Mouse (Mus musculus) embryonic facial prominence, embryonic 11.5 days (tissue): ENCODE measurements around the gene Rhcg. TPM values are rescaled to one million over a fixed set of nuclear protein-coding genes. Genes with fewer than 3 reads are reported as not detected.

Experiments used
- ATAC-seq: fragments of 200-750 bp; cut with Nextera tagmentation; replicated peaks from 2 replicates; pipeline ENCODE4 v1.8.0; 2017; ENCODE audit warnings: low read depth; ENCODE audit not compliant: insufficient number of reproducible peaks, low FRiP score, low TSS enrichment
- DNase-seq: peaks from one replicate; pipeline ENCODE4 v3.0.0-alpha.2; 2015; ENCODE audit warnings: low spot score
- H3K27ac ChIP-seq: fragments of 300-500 bp; sonication (generic); replicated peaks from 2 replicates; pipeline ENCODE4 v1.5.1; 2014; ENCODE audit warnings: mild to moderate bottlenecking, low read depth, low read length, control low read depth
- H3K27me3 ChIP-seq: fragments of 300-500 bp; sonication (generic); 2 replicates; pipeline ENCODE4 v1.6.1; 2014; ENCODE audit warnings: mild to moderate bottlenecking, low read length, moderate library complexity, mixed read lengths; ENCODE audit not compliant: control insufficient read depth, insufficient read depth
- H3K36me3 ChIP-seq: fragments of 300-500 bp; sonication (generic); replicated peaks from 2 replicates; pipeline ENCODE4 v1.6.1; 2014; ENCODE audit warnings: low read depth, mild to moderate bottlenecking, low read length, moderate library complexity, mixed read lengths; ENCODE audit not compliant: control insufficient read depth, insufficient read depth
- H3K4me1 ChIP-seq: fragments of 300-500 bp; sonication (generic); 2 replicates; pipeline ENCODE4 v1.6.1; 2014; ENCODE audit warnings: low read length, mixed read lengths; ENCODE audit not compliant: control insufficient read depth, insufficient read depth
- H3K4me2 ChIP-seq: fragments of 300-500 bp; sonication (generic); 2 replicates; pipeline ENCODE4 v1.6.1; 2014; ENCODE audit warnings: low read depth, mild to moderate bottlenecking, control low read depth, low read length, moderate library complexity
- H3K4me3 ChIP-seq: fragments of 300-500 bp; sonication (generic); 2 replicates; pipeline ENCODE4 v1.5.1; 2014; ENCODE audit warnings: low read depth, low read length, control low read depth
- H3K9ac ChIP-seq: fragments of 300-500 bp; sonication (generic); replicated peaks from 2 replicates; pipeline ENCODE4 v1.6.1; 2014; ENCODE audit warnings: mild to moderate bottlenecking, control low read depth, low read length
- H3K9me3 ChIP-seq: fragments of 300-500 bp; sonication (generic); replicated peaks from 2 replicates; pipeline ENCODE4 v1.6.1; 2016; ENCODE audit warnings: mild to moderate bottlenecking, low read length, inconsistent platforms, mixed read lengths; ENCODE audit not compliant: control insufficient read depth
- WGBS: fragments of 180-500 bp; shearing (Covaris S2); extraction: QIAGEN DNeasy Blood & Tissue Kit; methylation state at CpG from one replicate; pipeline ENCODE4 v1.1.7; 2014; 5-methylcytosine and 5-hydroxymethylcytosine counted together
- polyA plus RNA-seq: library from polyadenylated mRNA; unstranded; fragments of >200 nt; fragmentation: Nextera tagmentation; extraction: Ambion mirVana; gene quantifications from 2 replicates; pipeline ENCODE4 v1.2.1, GENCODE M21; 2014

The Rhcg gene
- polyA plus RNA-seq, 1 experiment from 2014 or later: 0.53 TPM

DNA sequence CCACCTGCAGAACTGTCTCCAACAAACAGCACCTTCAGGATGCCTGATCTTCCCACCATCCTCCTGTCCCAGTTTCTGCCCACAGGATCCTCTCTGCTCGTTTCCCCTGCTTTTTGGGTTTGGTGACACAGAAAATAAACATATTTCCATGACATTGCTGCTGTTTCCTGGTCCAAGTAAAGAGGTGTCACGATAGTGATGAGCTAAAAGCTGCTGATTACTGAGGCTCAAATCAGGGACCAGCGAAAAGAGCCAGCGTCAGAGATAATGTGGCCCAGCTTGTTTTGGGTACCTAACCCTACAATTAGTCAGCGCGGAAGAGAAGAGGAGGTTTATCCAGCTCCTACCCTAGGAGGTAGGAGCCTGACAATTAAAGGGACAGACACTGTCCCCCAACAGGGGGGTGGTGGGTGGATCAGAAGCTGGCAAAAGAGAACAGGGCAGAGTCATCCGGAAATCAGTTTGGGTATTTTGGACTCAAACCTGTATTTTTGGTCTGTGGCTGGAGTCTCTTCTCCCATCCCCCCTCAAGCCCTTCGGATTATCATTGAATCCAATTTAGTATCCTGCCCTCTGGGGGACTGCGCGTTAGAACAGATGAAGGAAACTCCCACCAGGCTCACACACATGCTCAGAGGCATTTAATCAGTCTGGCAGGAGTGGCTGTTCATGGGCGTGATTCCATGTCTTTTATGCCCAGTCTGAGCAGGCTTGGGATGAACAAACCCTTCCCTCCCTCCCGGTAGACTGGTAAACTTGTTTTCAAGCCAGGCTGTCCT is 40.2 kb downstream of the Rhcg start:
- Histone ChIP-seq H3K27me3 (peaks cover 12% of the 10 kb centered on the region), H3K9me3 (no peaks in the 10 kb centered on the region), H3K27ac (no peak overlapping the region), H3K4me1 (peaks cover 7% of the 10 kb centered on the region; the same call in 1 of the 2 replicates), H3K4me2 (no peak overlapping the region), H3K36me3 (no peaks in the 10 kb centered on the region), H3K4me3 (no peak overlapping the region), H3K9ac (no peak overlapping the region)
- no peak for ATAC-seq
- WGBS: 3% methylated on average over 12 of the region's 12 CpGs
- DNase-seq: no peak

DNA sequence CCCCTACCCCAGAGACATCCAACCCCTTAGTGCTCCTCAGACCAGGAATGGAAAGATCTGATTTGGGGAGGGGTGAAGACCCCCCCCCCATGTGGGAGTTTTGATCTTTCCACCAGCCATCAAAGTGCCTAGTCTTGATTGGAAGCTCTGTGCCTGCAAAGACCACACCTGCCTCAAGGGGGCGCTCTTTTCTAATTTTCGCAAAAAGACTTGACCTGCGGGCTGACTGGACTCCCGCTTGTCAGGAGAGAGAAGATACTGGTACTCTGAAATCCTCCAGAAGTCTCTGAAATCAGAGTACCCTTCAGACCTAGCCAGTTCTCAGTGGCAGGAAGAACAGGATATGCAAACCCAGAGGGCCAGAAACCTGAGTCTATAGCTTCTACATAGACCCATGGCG is 40.8 kb downstream of the Rhcg start:
- Histone ChIP-seq H3K27me3 (peaks cover 13% of the 10 kb centered on the region), H3K27ac (no peak overlapping the region), H3K9ac (no peak overlapping the region), H3K4me2 (no peak overlapping the region), H3K4me1 (peaks cover 7% of the 10 kb centered on the region; the same call in 1 of the 2 replicates), H3K36me3 (no peaks in the 10 kb centered on the region), H3K4me3 (no peak overlapping the region), H3K9me3 (no peaks in the 10 kb centered on the region)
- no peak for ATAC-seq
- peak; percentile 57 for DNase-seq
- 0% methylated on average over 5 of the region's 5 CpGs for WGBS

DNA sequence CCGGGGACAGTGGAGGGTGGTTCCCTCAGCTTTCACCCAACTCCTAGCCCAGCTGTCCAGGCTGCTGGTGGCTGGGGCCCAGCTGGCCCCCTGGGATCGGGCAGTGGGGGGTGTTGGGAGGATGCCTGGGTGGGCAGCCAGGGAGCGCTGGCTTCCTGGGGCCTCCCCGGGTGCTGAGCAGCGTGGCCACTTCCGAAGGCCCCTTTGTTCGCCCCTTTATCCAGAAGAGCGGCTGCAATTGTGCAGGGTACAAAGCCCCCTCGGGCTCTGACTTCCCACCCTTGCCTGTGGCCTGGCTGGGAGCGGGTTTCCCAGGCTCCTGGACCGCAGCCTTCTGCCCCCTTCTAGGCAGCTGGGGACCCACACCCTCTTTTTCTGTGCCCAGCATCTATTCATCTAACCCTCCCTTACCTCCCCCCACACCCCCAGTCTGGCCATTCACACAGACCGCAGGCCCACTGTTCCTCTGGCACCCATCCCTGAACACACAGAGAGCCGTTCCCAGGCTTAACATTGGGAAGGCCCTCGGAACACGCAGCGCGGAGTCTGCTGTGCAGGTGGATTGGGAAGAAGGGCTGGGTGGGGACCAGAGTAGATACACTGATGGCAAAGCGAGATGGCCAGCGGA is 45.2 kb downstream of the Rhcg start:
- ATAC-seq: peak; percentile 78
- Histone ChIP-seq H3K9ac (no peak overlapping the region), H3K4me1 (no peaks in the 10 kb centered on the region), H3K36me3 (no peaks in the 10 kb centered on the region), H3K4me2 (no peak overlapping the region), H3K4me3 (no peak overlapping the region), H3K9me3 (no peaks in the 10 kb centered on the region), H3K27me3 (peaks cover 4% of the 10 kb centered on the region), H3K27ac (no peak overlapping the region)
- no peak for DNase-seq
- WGBS: 55% methylated on average over 18 of the region's 19 CpGs

DNA sequence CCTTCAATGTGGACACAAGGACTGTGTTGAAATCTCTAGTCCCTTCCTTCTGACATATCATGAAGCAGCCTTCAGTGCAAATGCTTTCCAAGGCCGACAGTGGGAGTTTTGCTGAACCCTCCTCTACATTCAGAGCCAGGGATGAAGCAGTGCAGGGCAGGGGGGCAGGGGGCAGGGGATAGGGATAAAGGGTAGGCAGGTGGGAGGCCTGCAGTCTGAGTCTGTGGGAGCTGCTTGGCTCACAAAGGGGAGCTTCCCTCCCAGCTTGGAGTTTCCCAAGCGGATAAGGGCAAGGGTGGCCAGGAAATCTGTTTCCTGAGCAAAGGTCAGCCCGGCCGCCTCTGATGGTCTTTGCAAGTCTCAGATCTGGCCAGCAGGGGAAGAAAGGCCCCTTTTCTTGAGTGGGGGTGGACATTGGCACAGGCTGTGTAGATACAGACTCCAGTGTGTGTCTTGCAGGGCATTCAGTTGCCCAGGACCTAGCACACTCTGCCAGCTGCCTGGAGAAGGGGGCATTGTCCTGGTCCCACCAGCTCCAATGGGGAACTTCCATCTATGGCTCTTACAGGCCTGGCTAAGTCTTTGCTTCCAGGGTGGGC is 48.4 kb downstream of the Rhcg start:
- ATAC-seq: no peak
- Histone ChIP-seq H3K27me3 (peaks cover 4% of the 10 kb centered on the region; the same call in 1 of the 2 replicates), H3K4me1 (no peaks in the 10 kb centered on the region), H3K36me3 (no peaks in the 10 kb centered on the region), H3K9me3 (no peaks in the 10 kb centered on the region), H3K4me3 (no peak overlapping the region), H3K27ac (no peak overlapping the region), H3K4me2 (no peak overlapping the region), H3K9ac (no peak overlapping the region)
- WGBS: 22% methylated on average over 4 of the region's 4 CpGs
- DNase-seq: no peak

DNA sequence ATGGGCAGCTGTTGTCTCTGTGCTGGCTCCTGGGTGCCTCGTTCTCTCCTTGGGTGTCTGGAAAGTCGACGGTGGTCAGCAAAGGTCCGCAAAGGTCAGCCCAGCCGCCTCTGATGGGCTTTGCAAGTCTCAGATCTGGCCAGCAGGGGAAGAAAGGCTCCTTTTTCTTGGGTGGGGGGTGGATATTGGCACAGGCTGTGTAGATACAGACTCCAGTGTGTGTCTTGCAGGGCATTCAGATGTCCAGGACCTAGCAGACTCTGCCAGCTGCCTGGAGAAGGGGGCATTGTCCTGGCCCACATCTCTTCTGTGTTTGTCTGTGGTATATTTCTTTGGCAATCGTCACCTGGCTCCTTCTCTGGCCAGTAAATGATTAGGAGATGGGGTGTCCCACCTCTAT is 49.2 kb downstream of the Rhcg start:
- Histone ChIP-seq H3K9ac (no peak overlapping the region), H3K4me2 (no peak overlapping the region), H3K4me1 (no peaks in the 10 kb centered on the region), H3K27ac (no peak overlapping the region), H3K4me3 (no peak overlapping the region), H3K9me3 (no peaks in the 10 kb centered on the region), H3K36me3 (no peaks in the 10 kb centered on the region), H3K27me3 (peaks cover 4% of the 10 kb centered on the region; the same call in 1 of the 2 replicates)
- WGBS: 64% methylated on average over 6 of the region's 6 CpGs
- ATAC-seq (no peak), DNase-seq (no peak)

DNA sequence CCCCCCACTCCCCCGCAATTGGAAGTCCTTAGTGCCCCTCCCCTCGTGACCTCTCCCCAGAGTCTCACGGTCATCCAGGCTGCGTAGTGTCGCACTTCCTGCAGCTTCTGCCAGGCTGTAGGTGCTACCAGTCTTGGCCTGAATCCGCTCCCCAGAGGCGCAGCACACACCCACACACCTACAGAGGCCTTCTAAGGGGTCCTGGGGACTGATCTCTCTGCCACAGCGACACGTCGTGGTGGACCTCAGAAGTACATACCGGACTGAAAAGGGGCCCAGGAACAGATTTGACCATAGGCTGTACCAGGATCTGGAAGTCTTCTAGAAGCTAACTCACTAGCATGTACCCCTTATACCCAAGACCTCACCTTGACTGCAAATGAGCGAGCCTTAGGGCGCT is 53.8 kb downstream of the Rhcg start:
- peak; percentile 57 for DNase-seq
- H3K9ac ChIP-seq: no peak overlapping the region
- WGBS: 24% methylated on average over 13 of the region's 13 CpGs
- peaks cover 2% of the 10 kb centered on the region; the same call in 1 of the 2 replicates for H3K27me3 ChIP-seq
- H3K9me3 ChIP-seq: no peaks in the 10 kb centered on the region
- no peak for ATAC-seq
- H3K4me3 ChIP-seq: no peak overlapping the region
- no peaks in the 10 kb centered on the region for H3K4me1 ChIP-seq
- no peak overlapping the region for H3K27ac ChIP-seq
- H3K36me3 ChIP-seq: no peaks in the 10 kb centered on the region
- no peak overlapping the region for H3K4me2 ChIP-seq

DNA sequence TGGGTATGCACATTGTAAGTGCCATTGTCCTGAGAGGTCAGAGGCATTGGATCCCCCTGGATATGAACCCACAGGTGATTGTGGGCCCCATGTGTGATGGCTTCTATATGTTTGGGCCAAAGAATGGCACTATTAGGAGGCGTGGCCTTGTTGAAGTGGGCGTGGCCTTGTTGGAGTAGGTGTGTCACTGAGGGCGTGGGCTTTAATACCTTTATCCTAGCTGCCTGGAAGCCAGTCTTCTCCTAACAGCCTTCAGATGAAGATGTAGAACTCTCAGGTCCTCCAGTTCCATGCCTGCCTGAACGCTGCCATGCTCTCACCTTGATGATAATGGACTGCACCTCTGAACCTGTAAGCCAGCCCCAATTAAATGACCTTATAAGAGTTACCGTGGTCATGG is 55.1 kb downstream of the Rhcg start:
- no peak overlapping the region for H3K4me2 ChIP-seq
- H3K4me1 ChIP-seq: no peaks in the 10 kb centered on the region
- WGBS: 40% methylated on average over 5 of the region's 5 CpGs
- no peak for DNase-seq
- no peak for ATAC-seq
- no peak overlapping the region for H3K27ac ChIP-seq
- H3K9me3 ChIP-seq: no peaks in the 10 kb centered on the region
- H3K4me3 ChIP-seq: no peak overlapping the region
- H3K36me3 ChIP-seq: no peaks in the 10 kb centered on the region
- no peak overlapping the region for H3K9ac ChIP-seq
- H3K27me3 ChIP-seq: peaks cover 10% of the 10 kb centered on the region

DNA sequence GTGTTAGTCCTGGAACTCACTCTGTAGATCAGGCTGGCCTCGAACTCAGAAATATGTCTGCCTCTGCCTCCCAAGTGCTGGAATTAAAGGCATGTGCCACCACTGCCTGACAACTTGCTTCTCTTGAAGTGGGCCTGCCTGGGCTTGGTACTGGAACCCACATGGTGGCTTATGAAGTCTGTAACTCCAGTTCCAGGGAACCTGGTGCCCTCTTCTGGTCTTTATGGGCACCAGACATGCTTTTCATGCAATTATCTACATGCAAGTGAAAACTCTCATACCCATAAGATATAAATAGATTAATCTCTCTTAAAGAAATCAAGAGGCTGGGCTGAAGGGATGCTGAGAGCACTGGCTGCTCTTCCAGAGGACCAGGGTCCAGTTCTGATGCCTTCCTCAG is 58.8 kb downstream of the Rhcg start:
- 85% methylated on average over 1 of the region's 1 CpGs for WGBS
- Histone ChIP-seq H3K36me3 (no peaks in the 10 kb centered on the region), H3K27ac (no peak overlapping the region), H3K9ac (no peak overlapping the region), H3K27me3 (peaks cover 42% of the 10 kb centered on the region), H3K4me3 (no peak overlapping the region), H3K9me3 (no peaks in the 10 kb centered on the region), H3K4me2 (no peak overlapping the region), H3K4me1 (no peaks in the 10 kb centered on the region)
- DNase-seq (no peak), ATAC-seq (no peak)
